Mouse (Mus musculus) limb, embryonic 13.5 days (tissue): ENCODE data around the gene Rsg1. TPM values are rescaled to one million over a fixed set of nuclear protein-coding genes. Genes with fewer than 3 reads are reported as not detected.

Source experiments
- ATAC-seq: fragments of 200-750 bp; cut with Nextera tagmentation; 2 replicates; pipeline ENCODE4 v1.8.0; 2017; ENCODE audit warnings: low read depth, moderate number of reproducible peaks, moderate TSS enrichment; ENCODE audit not compliant: low FRiP score
- H3K27ac ChIP-seq: fragments of 300-500 bp; sonication (generic); 2 replicates; pipeline ENCODE4 v1.5.1; 2015; ENCODE audit warnings: inconsistent platforms, mild to moderate bottlenecking, moderate library complexity
- H3K27me3 ChIP-seq: fragments of 300-500 bp; sonication (generic); 2 replicates; pipeline ENCODE4 v1.6.1; 2015; ENCODE audit warnings: mild to moderate bottlenecking, inconsistent platforms
- H3K36me3 ChIP-seq: fragments of 300-500 bp; sonication (generic); 2 replicates; pipeline ENCODE4 v1.6.1; 2015; ENCODE audit warnings: inconsistent platforms, mild to moderate bottlenecking, moderate library complexity
- H3K4me1 ChIP-seq: fragments of 300-500 bp; sonication (generic); 2 replicates; pipeline ENCODE4 v1.6.1; 2015; ENCODE audit warnings: inconsistent platforms
- H3K4me2 ChIP-seq: fragments of 300-500 bp; sonication (generic); replicated peaks from 2 replicates; pipeline ENCODE4 v1.6.1; 2015; ENCODE audit warnings: inconsistent platforms, mild to moderate bottlenecking, moderate library complexity
- H3K4me3 ChIP-seq: fragments of 300-500 bp; sonication (generic); 2 replicates; pipeline ENCODE4 v1.5.1; 2015; ENCODE audit warnings: moderate library complexity, mild to moderate bottlenecking, inconsistent platforms
- H3K9ac ChIP-seq: fragments of 300-500 bp; sonication (generic); 2 replicates; pipeline ENCODE4 v1.6.1; 2015; ENCODE audit warnings: mild to moderate bottlenecking, inconsistent platforms
- H3K9me3 ChIP-seq: fragments of 300-500 bp; sonication (generic); 2 replicates; pipeline ENCODE4 v1.6.1; 2016; ENCODE audit warnings: inconsistent platforms
- WGBS: fragments of 180-500 bp; shearing (Covaris S2); methylation state at CpG from one replicate; pipeline ENCODE4 v1.1.7; 2015; 5-methylcytosine and 5-hydroxymethylcytosine counted together
- polyA plus RNA-seq: library from polyadenylated mRNA; unstranded; fragments of >200 nt; fragmentation: Nextera tagmentation; extraction: Ambion mirVana; gene quantifications from 2 replicates; pipeline ENCODE4 v1.2.1, GENCODE M21; 2015

Gene Rsg1
- polyA plus RNA-seq, 1 experiment from 2014 or later: 8.4 TPM

- Histone ChIP-seq H3K36me3 (no peaks in the 10 kb centered on the region), H3K4me2 (peak overlapping the region; percentile 71), H3K4me3 (no peak overlapping the region), H3K9me3 (no peaks in the 10 kb centered on the region), H3K9ac (no peak overlapping the region), H3K27ac (no peak overlapping the region), H3K4me1 (peaks cover 73% of the 10 kb centered on the region), H3K27me3 (peaks cover 96% of the 10 kb centered on the region)
- no peak for ATAC-seq
- 26% methylated on average over 15 of the region's 15 CpGs for WGBS
Observed at GRCm38 (mm10) chr4:141241861-141242260, 28.1 kb downstream of the Rsg1 start.

GRCm38 (mm10) chr4:141242651-141243241 lies 29.0 kb downstream of the Rsg1 start:
- Histone ChIP-seq H3K9me3 (no peaks in the 10 kb centered on the region), H3K4me3 (peak overlapping the region; percentile 31), H3K4me2 (peak overlapping the region; percentile 71), H3K36me3 (no peaks in the 10 kb centered on the region), H3K27me3 (peaks cover 97% of the 10 kb centered on the region), H3K9ac (peak overlapping the region; percentile 50), H3K4me1 (peaks cover 82% of the 10 kb centered on the region), H3K27ac (no peak overlapping the region)
- WGBS: 7% methylated on average over 11 of the region's 11 CpGs
- no peak for ATAC-seq

GRCm38 (mm10) chr4:141243636-141244035 lies 29.9 kb downstream of the Rsg1 start:
- Histone ChIP-seq H3K4me2 (peak overlapping the region; percentile 71), H3K9ac (no peak overlapping the region), H3K4me3 (0 out of 2 replicates have a peak overlapping the region, but pooled peaks have one; percentile 20), H3K9me3 (no peaks in the 10 kb centered on the region), H3K4me1 (peaks cover 87% of the 10 kb centered on the region), H3K27ac (no peak overlapping the region), H3K27me3 (peaks cover 98% of the 10 kb centered on the region), H3K36me3 (no peaks in the 10 kb centered on the region)
- WGBS: 58% methylated on average over 5 of the region's 5 CpGs
- ATAC-seq: no peak

- H3K27me3 ChIP-seq: peaks cover 98% of the 10 kb centered on the region
- peaks cover 79% of the 10 kb centered on the region for H3K4me1 ChIP-seq
- H3K36me3 ChIP-seq: no peaks in the 10 kb centered on the region
- ATAC-seq: no peak
- H3K4me3 ChIP-seq: peak overlapping the region; percentile 20
- peak overlapping the region; percentile 87 for H3K27ac ChIP-seq
- H3K4me2 ChIP-seq: peak overlapping the region; percentile 71
- no peaks in the 10 kb centered on the region for H3K9me3 ChIP-seq
- peak overlapping the region; percentile 48; the same call in 1 of the 2 replicates for H3K9ac ChIP-seq
- 57% methylated on average over 5 of the region's 5 CpGs for WGBS
Observed at GRCm38 (mm10) chr4:141244401-141244800, 30.6 kb downstream of the Rsg1 start.

GRCm38 (mm10) chr4:141244931-141245425 lies 31.2 kb downstream of the Rsg1 start:
- no peak for ATAC-seq
- no peaks in the 10 kb centered on the region for H3K9me3 ChIP-seq
- H3K4me1 ChIP-seq: peaks cover 74% of the 10 kb centered on the region
- H3K4me2 ChIP-seq: peak overlapping the region; percentile 71
- peaks cover 97% of the 10 kb centered on the region for H3K27me3 ChIP-seq
- peak overlapping the region; percentile 48; the same call in 1 of the 2 replicates for H3K9ac ChIP-seq
- peak overlapping the region; percentile 87 for H3K27ac ChIP-seq
- H3K36me3 ChIP-seq: no peaks in the 10 kb centered on the region
- WGBS: 8% methylated on average over 9 of the region's 9 CpGs
- peak overlapping the region; percentile 20 for H3K4me3 ChIP-seq

- no peaks in the 10 kb centered on the region for H3K9me3 ChIP-seq
- H3K4me2 ChIP-seq: peak overlapping the region; percentile 71
- no peak for ATAC-seq
- H3K36me3 ChIP-seq: peaks cover 7% of the 10 kb centered on the region; the same call in 1 of the 2 replicates
- 0 out of 2 replicates have a peak overlapping the region, but pooled peaks have one; percentile 60 for H3K9ac ChIP-seq
- peak overlapping the region; percentile 51 for H3K4me3 ChIP-seq
- H3K27ac ChIP-seq: 0 out of 2 replicates have a peak overlapping the region, but pooled peaks have one; percentile 15
- peaks cover 63% of the 10 kb centered on the region for H3K4me1 ChIP-seq
- 23% methylated on average over 24 of the region's 24 CpGs for WGBS
- peaks cover 97% of the 10 kb centered on the region for H3K27me3 ChIP-seq
Observed at GRCm38 (mm10) chr4:141246089-141246997, 32.6 kb downstream of the Rsg1 start.

- Histone ChIP-seq H3K4me2 (peak overlapping the region; percentile 71), H3K36me3 (peaks cover 13% of the 10 kb centered on the region), H3K9me3 (no peaks in the 10 kb centered on the region), H3K4me1 (peaks cover 60% of the 10 kb centered on the region), H3K4me3 (peak overlapping the region; percentile 51), H3K27ac (0 out of 2 replicates have a peak overlapping the region, but pooled peaks have one; percentile 15), H3K27me3 (peaks cover 93% of the 10 kb centered on the region), H3K9ac (0 out of 2 replicates have a peak overlapping the region, but pooled peaks have one; percentile 60)
- ATAC-seq: no peak
- WGBS: 4% methylated on average over 17 of the region's 17 CpGs
Observed at GRCm38 (mm10) chr4:141246998-141247350, 33.2 kb downstream of the Rsg1 start.

- Histone ChIP-seq H3K27me3 (peaks cover 83% of the 10 kb centered on the region), H3K9me3 (no peaks in the 10 kb centered on the region), H3K9ac (peak overlapping the region; percentile 60), H3K4me1 (peaks cover 50% of the 10 kb centered on the region), H3K4me3 (peak overlapping the region; percentile 51), H3K36me3 (peaks cover 16% of the 10 kb centered on the region), H3K4me2 (peak overlapping the region; percentile 71), H3K27ac (no peak overlapping the region; the same call in 1 of the 2 replicates)
- WGBS: 1% methylated on average over 60 of the region's 60 CpGs
- peak; percentile 62; the same call in 1 of the 2 replicates for ATAC-seq
Observed at GRCm38 (mm10) chr4:141247776-141248613, 34.2 kb downstream of the Rsg1 start.

GRCm38 (mm10) chr4:141248614-141248978 lies 34.8 kb downstream of the Rsg1 start:
- Histone ChIP-seq H3K9ac (no peak overlapping the region), H3K4me1 (peaks cover 46% of the 10 kb centered on the region), H3K4me3 (peak overlapping the region; percentile 51), H3K9me3 (no peaks in the 10 kb centered on the region), H3K27me3 (peaks cover 77% of the 10 kb centered on the region), H3K4me2 (peak overlapping the region; percentile 71), H3K36me3 (peaks cover 16% of the 10 kb centered on the region), H3K27ac (no peak overlapping the region)
- 10% methylated on average over 11 of the region's 11 CpGs for WGBS
- ATAC-seq: no peak

- Histone ChIP-seq H3K36me3 (peaks cover 16% of the 10 kb centered on the region), H3K27me3 (peaks cover 69% of the 10 kb centered on the region), H3K9me3 (no peaks in the 10 kb centered on the region), H3K4me2 (no peak overlapping the region), H3K4me1 (peaks cover 45% of the 10 kb centered on the region), H3K27ac (no peak overlapping the region), H3K9ac (no peak overlapping the region), H3K4me3 (no peak overlapping the region)
- 79% methylated on average over 11 of the region's 11 CpGs for WGBS
- no peak for ATAC-seq
Observed at GRCm38 (mm10) chr4:141249383-141249782, 35.6 kb downstream of the Rsg1 start.

- Histone ChIP-seq H3K4me1 (peaks cover 33% of the 10 kb centered on the region), H3K4me2 (no peak overlapping the region), H3K27me3 (peaks cover 54% of the 10 kb centered on the region), H3K4me3 (no peak overlapping the region), H3K9me3 (no peaks in the 10 kb centered on the region), H3K9ac (no peak overlapping the region), H3K27ac (no peak overlapping the region), H3K36me3 (peaks cover 16% of the 10 kb centered on the region)
- no peak for ATAC-seq
- WGBS: 82% methylated on average over 8 of the region's 8 CpGs
Observed at GRCm38 (mm10) chr4:141251071-141251470, 37.3 kb downstream of the Rsg1 start.
